Mouse (Mus musculus) cerebellum, postnatal 25 days (tissue): ENCODE results near the gene Cul4a.

Source experiments
- DNase-seq, 2 experiments: peaks; one replicate each; pipeline ENCODE4 v3.0.0; 2021; ENCODE audit warnings: mixed read lengths in 2 of 2

The Cul4a gene

GRCm38 (mm10) chr8:13139641-13140182, 34.3 kb downstream of the Cul4a start:
- DNase-seq: no peak

GRCm38 (mm10) chr8:13141681-13142080, 36.3 kb downstream of the Cul4a start:
- no peak for DNase-seq

DNA sequence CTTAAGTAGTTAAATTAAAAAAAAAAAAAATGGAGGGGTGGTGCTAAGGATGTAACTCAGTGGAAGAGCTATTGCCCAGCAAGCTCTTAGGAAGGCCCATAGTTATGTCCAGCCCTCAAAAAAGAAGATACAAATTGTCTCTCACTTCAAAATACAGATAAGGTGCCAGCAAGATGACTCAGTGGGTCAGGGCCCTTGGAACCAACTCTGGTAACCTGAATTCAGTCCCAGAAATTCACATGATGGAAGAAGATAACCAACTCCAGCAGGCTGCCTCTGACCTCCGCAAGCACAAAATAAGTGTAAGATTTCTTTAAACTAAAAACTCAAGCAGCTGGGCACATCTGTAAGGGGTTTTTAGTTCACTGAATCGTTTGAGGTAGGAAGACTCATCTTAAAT, 43.1 kb downstream of the Cul4a start:
- no peak for DNase-seq

DNA sequence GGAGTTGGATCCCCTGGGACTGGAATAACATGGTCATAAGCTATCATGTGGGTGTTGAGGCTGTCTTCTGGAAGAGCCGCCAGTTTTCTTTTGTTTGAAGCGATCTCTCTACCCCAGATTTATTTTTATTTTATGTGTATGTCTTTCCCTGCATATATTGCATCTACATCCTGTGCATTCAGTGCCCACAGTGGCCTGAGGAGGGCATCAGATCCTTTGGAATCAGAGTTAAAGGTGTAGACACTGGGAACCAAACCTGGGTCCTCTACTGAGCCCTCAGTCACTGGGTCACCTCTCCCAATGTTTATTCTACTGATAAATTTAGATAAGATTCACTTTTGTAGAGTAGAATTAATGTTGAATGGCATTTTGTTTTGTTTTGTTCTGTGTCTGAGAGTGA, 43.9 kb downstream of the Cul4a start:
- no peak for DNase-seq

DNA sequence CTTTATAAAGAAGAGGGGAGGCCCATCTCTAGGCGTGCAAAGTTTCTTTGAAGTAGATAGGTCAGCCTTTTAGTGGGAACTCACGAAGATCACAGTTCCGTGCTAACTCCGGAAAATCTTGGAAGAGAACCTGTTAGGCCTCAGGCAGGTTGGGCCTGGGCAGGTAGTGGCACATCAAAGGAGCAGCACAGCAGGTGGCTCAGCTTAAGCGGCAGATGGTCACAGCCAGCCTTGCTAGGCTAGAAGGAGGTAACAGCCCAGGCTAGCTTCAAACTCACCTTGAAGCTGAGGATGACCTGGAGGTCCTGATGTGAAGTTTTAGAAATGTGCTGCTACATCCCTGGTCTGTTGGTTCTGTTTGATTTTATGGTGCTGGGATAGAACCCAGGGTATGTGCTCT, 44.4 kb downstream of the Cul4a start:
- peak; percentile 38 to 64 for DNase-seq

GRCm38 (mm10) chr8:13150929-13151328, 45.5 kb downstream of the Cul4a start:
- no peak for DNase-seq

DNA sequence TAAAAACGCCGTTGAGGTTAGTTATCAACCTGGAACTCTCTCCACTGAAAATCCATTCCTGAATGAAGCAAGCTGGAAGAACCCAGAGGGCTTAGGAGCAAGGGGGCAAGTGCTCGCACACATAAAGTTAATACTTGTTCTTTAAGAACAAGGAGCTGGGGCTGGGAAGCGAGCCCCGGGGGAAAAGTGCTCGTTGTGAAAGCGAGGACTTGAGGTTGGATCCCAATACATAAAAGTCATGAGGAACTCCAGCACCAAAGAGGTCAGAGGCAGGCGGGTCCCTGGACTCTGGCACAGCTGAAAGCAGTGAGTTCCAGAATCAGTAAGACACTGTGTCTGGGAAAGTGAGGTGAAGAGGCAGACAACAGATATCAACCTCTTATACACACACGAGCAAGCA, 48.7 kb downstream of the Cul4a start:
- DNase-seq: no peak

DNA sequence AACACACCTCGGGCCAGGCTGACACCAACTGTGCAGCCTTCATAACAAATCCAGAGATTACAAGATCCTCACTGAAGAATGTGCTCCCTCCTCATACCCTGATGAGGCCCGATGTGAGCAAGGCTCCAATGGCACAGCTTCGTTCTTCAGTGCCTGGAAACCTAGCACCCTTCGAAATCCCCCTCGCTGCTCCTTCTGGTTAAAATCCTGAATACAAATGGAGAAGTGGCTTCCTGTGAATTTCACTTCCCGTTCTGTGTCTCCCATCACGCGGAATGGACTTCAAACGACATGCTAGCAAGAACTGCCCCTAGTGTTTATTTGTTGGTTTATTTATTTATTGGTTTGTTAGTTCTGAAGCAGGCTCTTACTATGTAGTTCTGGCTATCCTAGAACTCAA, 49.9 kb downstream of the Cul4a start:
- no peak for DNase-seq

- no peak for DNase-seq
Observed at GRCm38 (mm10) chr8:13156327-13157097, 51.1 kb downstream of the Cul4a start.

- peak; percentile 99 to 100 for DNase-seq
Observed at GRCm38 (mm10) chr8:13158718-13159376, 53.4 kb downstream of the Cul4a start, which contains the start of gene Lamp1. Lamp1 (plus strand) TSS chr8:13159161.

DNA sequence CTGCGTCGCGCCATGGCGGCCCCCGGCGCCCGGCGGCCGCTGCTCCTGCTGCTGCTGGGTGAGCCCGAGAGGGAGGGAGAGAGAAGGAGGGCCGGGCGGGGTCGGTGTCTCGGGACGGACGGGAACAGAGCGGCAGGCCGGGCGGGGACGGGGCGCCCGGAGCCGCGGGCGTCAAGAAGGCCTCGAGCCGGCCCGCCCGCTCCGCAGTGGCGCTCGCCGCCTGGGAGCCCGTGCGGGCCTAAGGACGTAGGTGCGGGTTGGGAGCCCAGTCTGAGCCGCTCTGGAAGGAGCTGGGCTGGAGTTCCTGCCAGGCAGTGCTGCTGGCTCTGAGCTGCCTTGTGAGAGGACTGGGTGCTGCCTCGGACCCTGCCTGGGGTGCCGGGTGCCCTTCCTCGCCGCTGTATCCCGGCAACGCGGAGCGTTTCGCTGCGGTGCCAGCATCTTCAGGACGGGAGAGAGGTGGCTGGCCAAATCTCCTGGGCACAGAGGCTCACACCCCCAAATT, 54.0 kb downstream of the Cul4a start:
- no peak for DNase-seq

- no peak for DNase-seq
Observed at GRCm38 (mm10) chr8:13160691-13161090, 55.3 kb downstream of the Cul4a start.

DNA sequence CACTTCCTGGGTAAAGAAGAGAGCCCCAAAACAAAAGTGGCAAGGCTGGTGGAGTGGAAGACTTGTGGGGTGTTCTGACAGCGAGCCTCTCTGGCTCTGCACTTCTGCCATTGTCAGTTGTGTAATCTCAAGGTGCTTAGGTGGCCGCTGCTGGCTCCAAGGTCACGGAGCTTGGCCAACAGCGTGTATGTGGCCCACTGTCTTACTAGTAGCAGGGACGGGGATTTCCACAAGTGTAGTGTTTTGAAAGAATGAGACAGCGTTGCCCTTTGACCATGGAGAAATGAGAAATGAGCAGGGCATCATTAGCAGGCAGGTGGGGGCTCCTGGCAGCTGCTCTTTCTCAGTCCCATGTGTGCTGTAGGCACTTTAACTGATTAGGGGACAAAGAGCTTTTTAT, 56.7 kb downstream of the Cul4a start:
- DNase-seq: no peak

DNA sequence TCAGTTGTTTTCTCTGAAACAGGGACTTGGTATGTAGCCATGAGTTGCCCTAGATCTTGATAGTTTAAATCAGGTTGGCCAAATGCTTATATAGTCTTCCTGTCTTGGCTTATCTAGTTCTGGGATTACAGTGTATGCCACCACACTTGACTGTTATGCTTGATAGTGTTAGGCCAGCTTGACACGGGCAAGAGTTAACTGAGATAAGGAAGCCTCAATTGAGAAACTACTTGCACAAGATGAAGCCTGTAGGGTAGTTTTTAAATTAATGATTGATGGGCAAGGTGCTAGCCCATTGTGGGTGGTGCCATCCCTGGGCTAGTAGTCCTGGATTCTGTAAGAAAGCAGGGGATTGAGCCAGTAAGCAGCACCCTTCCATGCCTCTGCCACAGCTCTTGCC, 58.1 kb downstream of the Cul4a start:
- DNase-seq: no peak

DNA sequence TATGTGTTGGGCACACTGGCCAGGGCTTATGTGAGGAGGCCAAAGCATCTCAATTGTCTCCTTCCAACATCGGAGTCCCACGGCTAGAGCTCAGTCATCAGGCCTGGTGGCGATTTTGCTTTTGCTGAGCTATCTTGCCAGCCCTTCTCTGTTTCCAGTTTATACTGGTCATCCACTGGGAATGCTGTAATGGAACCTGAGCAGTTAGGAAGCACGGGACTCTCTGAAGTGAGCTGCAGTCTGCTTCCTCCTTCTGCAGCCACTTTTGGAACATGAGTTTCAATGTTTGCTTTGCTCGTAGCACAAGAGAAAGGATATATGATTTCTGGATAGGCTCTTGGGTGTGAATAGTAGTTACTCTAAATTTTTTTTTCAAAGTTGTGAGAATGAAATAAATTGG, 58.9 kb downstream of the Cul4a start:
- DNase-seq: no peak

- DNase-seq: no peak
Observed at GRCm38 (mm10) chr8:13170510-13170909, 65.1 kb downstream of the Cul4a start.

- DNase-seq: no peak
Observed at GRCm38 (mm10) chr8:13174305-13174704, 68.9 kb downstream of the Cul4a start.

DNA sequence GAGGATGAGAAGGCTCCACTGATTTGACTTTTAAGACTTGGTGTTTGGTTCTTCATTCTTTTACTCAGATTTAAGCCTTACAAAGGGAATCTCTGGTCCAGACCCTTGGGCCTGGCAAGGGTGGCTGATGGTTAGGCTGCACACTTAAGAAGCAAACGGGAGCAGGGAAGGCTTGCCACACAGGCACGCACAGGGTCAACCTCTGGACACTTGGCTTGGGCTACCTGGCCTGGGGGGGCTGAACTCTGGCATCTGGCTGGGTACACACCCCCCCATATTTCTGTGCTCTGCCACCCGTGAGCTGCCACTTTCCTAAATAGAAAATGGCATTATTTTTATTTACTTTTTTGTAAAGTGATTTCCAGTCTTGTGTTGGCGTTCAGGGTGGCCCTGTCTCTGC, 69.4 kb downstream of the Cul4a start:
- DNase-seq: no peak

DNA sequence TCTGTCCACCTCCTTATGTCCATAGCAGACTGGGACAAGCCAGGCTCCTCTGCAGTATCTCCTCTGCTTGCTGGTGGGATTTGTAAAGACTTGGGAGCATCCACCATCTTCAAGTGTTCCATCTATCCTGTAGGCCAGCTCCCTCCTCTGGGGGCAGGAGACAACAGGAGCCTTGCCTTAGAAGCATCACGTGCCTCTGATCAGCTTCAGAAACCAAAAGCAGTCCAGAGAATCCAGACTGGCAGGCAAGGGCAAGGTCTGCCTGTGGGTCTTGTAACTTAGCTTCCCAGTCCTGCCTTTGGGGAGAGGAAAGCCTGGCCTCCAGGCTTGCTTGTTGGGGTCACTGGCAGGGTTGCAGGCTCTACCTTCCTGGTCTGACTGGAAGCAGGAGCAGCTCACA, 70.2 kb downstream of the Cul4a start:
- no peak for DNase-seq

DNA sequence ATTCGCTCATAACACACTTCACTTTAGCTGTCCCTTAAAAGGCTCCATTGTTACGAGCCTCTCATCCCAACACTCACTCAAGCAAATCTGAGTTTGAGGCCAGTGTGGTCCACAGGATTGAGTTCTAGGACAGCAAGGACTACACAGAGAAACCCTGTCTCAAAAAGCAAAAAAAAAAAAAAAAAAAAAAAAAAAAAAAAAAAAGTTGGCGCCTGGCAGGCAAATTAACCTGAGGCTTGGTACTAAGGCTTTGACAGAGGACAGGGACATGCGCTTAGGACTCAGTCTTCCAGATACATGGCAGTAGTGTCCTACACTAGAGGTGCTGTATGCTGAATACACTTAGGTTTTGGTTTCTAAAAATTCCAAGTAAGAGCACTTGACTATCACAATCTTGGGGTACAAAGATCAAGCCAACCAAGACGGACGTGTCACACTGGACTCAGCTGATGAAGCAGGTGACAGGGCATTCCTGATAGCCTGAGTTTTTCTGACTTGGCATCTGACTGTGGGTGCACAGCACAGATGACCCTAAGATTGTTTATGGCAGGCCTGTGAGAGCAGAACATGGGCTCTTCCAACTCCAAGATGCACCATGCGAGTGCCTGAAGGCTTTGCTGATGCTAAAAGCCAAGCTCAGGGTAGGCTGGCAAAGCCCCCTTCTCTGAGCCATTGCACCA, 71.9 kb downstream of the Cul4a start:
- DNase-seq: no peak

DNA sequence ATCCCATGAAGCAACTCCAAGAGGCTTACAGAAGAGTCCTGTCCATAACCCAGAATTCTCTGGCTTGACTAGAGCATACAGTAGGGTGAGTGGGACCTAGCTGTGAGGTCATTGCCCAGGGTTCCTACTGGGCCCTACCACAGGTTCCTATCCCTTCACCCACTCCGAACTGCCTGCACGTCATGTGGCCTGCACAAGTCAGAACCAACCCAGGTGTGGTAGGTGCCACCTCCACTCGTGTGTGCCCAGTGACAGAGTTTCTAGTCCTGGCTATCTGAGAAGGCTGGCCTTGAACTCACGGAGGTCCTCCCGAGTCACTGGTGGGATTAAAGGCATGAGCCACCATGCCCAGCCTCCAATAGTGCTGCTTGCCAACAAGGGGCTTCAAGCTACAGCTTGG, 72.7 kb downstream of the Cul4a start:
- DNase-seq: no peak

DNA sequence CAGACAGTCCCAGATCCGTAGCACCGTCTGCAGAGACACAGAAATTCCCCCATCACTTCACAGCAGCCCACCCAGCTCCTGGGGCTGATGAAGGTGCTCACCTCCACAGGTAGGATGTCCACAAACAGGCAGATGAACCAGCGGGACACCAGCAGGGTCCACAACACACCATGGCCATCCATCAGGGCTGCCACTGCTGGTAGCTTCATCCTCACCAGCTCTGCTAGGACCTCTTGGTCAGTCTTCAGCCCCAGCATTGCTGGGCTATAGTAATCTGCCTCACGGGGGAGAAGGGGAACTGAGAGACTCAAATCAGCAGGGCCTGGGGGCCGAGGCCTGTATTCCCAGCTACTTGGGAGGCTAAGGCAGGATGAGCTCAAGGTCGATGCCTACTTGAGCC, 74.1 kb downstream of the Cul4a start:
- no peak for DNase-seq

- no peak for DNase-seq
Observed at GRCm38 (mm10) chr8:13179948-13180347, 74.5 kb downstream of the Cul4a start.

DNA sequence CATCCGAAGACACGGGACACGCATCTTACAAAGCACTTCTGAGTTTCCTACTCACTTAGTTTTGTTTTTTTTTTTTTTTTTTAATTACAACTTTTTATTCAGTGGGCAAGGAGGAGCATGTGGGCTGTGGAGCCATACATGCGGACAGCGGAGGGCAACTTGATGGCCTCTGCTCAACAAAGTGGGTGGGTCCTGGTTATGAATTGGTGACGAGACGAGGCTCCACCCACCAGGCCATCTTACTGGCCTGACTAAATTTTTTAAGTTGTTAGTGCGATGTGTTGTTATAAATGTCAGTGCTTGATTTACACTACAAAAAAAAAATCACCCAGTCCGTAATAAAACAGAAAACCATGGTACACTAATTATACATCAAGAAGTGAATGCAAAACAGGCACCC, 75.0 kb downstream of the Cul4a start:
- DNase-seq: no peak
